Mouse (Mus musculus): ENCODE measurements around the gene Top1.

Top1 gene

DNA sequence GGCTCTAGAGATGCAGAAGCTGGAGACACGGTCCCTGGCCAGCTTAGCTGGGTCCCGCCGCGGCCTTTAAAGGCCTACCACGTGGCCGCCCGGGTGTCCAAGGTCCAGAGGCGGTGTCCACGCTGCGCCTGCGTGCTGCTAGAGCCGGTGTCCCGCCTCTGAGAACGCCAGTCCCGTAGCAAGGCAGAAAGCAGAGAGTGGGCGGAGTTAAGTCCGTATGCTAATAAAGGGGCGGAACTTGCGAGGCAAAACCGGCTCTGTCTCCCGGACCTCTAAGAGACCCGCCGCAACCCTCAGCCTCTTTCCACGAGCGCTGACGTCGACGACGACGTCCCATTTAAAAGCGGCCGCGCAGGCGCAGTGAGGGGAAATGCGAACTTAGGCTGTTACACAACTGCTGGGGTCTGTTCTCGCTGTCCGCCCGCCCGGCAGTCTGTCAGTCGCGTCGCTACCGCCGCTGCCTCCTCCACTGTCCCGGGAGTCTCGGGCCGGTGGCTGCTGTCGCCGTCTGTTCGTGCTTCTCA is at the start of gene Top1:
Top1 (plus strand) TSS at position 275 of the 524 bp plus-strand sequence.
- DNase-seq (ENCODE audit: low read depth, low spot score), result peak; percentile 100

GRCm38 (mm10) chr2:160597582-160598281 is 48.0 kb upstream of the Top1 start:
- peak; percentile 82 for DNase-seq (ENCODE audit: low read depth, low spot score)

- peak; percentile 48 for DNase-seq (ENCODE audit: low read depth, low spot score)
Observed at GRCm38 (mm10) chr2:160601805-160602204, 43.9 kb upstream of the Top1 start.

DNA sequence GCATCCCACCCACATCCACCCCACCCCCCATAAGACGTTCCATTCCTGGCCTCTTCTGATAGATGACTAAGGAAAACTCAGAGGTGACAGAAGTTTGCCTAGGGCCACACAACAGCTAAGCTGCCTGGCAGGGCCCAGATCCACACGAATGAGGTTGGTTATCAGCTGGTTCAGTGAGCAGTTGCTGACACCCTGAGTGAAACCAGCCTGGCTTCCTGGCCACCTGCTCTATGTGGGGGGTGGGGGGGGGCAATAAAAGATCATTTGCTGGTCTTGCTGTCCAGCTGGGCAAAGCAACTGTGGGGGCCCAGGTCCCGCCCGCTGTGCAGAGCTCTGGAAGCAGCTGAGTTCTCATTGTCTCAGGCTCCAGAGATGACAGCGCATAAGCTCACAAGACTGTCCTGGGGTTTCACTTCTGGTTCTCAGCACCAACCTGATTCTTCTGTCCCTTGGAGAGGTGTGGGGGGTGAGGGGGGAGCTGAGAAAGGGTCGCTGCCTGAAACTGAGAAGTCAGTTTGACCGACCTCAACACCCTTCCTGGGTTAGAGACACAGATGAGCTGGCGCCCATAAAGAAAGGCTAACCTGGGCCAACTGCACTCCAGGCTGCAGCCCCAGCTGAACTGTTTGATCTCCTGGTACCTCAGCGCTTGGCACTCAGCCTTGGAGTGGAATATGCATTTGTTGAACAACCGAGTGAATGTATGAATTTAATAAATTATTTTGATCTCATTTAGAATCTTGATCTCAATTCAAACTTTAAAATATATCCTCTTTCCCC is 42.3 kb upstream of the Top1 start:
- DNase-seq (ENCODE audit: low read depth, low spot score), result no peak

- peak; percentile 28 for DNase-seq (ENCODE audit: low read depth, low spot score)
Observed at GRCm38 (mm10) chr2:160610012-160610411, 35.7 kb upstream of the Top1 start.

GRCm38 (mm10) chr2:160613186-160613919 is 32.3 kb upstream of the Top1 start:
- no peak for DNase-seq (ENCODE audit: low read depth, low spot score)

GRCm38 (mm10) chr2:160617741-160618140 is 27.9 kb upstream of the Top1 start:
- no peak for DNase-seq (ENCODE audit: low read depth, low spot score)

GRCm38 (mm10) chr2:160618619-160619220 is 27.0 kb upstream of the Top1 start:
- DNase-seq (ENCODE audit: low read depth, low spot score), result no peak

DNA sequence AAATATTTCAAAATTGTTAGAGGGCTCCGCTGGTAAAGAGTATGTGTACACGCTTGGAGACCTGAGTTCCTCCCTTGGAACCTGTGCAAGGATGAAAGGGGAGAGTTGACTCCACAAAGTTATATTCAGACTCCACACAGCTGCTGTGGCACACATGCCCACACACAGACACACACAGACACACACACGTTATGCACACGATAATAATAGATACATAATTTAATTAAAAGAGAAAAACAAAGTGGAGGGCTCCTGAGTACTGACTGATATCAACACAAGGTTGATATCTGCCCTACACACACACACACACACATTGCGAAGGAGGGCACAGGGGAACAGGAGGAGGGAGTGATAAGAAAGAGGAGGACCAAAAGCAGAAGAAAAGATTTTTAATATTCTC is 26.4 kb upstream of the Top1 start:
- no peak for DNase-seq (ENCODE audit: low read depth, low spot score)

DNA sequence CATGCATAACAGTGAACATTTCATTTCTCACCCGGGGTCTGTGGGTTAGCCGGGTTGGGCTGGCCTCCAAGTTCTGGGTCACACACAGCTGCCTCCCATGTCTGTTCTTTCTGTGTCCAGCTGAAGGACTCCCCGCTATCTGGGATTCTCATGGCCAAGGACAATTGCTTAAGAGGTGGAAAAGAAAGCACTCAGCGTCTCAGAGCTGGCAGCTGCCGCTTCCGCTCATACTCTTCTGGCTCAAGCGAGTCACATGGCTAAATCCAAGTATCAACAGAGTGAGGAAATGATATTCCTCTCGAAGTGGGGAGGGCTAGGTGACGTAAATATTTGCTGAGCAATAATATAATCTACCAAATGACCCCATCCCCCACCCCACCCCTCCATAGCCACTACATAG is 25.9 kb upstream of the Top1 start:
- peak; percentile 32 for DNase-seq (ENCODE audit: low read depth, low spot score)

GRCm38 (mm10) chr2:160620279-160620963 is 25.3 kb upstream of the Top1 start:
- peak; percentile 58 for DNase-seq (ENCODE audit: low read depth, low spot score)

GRCm38 (mm10) chr2:160621001-160621448 is 24.7 kb upstream of the Top1 start:
- DNase-seq (ENCODE audit: low read depth, low spot score), result peak; percentile 89

DNA sequence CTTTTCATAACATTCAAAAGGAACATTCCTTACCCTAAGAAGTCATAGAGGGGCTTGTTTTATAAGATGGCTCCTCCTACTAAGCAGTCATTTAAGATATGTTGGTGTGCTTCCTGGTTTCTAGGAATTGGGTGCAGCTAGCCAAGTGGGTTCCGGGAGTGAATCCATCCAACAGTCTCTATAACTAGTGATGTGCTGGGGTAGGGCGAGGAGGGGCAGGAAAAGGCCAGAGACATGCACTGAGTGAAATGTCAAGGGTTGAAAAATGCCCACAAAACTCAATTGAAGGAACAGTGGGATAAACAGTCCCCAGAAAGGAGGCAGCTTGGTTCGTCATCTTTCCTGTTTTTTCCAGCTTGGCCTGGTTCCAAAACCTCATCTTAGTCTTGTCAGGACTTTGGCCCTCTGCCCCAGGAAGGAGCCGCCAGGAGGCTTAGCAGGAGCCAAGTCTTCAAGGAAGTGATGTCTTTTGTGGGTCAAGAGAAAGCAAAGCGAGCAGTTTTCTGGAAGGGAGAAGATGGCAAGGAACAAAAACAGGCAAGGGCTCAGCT is 24.0 kb upstream of the Top1 start:
- DNase-seq (ENCODE audit: low read depth, low spot score), result peak; percentile 87

GRCm38 (mm10) chr2:160622646-160623045 is 23.0 kb upstream of the Top1 start:
- DNase-seq (ENCODE audit: low read depth, low spot score), result no peak

DNA sequence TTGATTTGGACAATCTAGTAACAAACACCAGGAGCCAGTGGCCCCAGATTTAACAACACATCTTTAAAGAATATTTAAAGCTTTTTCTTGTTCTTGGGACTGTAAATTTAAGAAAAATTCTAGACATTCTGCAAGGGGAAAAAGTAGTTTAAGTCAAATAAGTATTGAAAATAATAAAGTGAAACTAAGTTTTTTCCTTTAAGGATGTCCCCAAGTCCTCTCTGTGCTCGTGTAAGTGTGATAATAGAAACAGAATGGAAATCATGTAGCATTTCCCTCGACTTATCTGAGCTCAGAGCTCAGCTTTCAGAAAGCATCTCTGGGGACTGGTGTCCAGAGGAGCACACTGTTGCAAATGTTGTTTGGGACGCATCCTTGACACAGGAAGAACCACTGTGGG is 21.9 kb upstream of the Top1 start:
- no peak for DNase-seq (ENCODE audit: low read depth, low spot score)

DNA sequence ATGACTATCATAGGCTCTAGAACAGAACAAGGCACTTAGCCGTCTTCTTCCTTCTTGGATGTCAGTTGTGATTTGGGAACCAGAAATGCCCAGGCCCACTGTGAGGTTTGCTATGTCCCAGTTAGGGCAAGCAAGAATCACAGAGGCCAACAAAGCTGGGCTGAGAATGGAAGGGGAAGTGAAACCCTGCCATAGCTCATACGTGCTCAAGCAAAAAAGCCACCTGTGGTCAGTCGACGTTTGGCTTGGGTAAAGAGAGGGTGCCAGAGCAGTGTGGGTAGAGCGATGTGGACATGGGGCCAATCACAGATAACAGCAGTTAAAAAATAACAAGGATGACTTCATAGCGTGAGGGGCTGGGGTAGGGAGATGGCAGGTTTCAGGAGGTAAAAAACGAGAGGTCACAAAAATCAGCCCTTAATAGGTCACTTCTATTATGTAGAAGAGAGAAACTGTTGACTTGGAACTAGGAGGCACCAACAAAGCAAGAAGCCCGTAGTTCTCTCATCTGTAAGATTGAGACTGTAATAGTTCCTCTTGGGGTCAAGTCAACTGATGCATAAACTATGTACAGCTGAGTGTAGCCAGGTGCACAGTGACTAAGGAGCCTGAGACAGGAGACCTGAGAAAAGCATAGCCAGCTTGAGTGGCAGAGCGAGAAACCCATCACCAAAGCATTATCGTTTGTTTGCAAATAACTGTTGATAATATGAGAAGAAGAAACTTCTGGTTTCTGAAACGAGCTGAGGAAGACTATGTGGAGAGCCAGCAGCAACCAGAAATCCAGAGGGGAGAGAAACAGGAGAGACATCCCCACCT is 18.3 kb upstream of the Top1 start:
- DNase-seq (ENCODE audit: low read depth, low spot score), result no peak

GRCm38 (mm10) chr2:160628055-160628454 is 17.6 kb upstream of the Top1 start:
- DNase-seq (ENCODE audit: low read depth, low spot score), result no peak

- no peak for DNase-seq (ENCODE audit: low read depth, low spot score)
Observed at GRCm38 (mm10) chr2:160628666-160629527, 16.8 kb upstream of the Top1 start.

DNA sequence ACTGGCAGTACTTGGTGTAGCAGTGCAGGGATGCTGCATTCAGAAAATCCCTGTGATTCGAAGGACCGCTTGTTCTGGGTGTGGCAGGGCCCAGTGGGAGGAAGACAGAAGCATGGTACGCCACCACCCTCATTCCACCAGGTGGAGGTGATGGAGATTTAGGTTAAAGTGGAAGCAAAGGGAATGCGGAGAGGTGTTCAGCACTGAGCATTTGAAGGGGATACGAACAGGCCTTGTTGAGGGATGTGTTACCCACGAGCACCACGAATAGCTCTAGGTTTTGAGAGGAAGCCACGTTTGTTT is 16.2 kb upstream of the Top1 start:
- no peak for DNase-seq (ENCODE audit: low read depth, low spot score)
